Mouse (Mus musculus) adrenal gland, postnatal 10 days (tissue): ENCODE results near the gene Mrpl4. TPM values are rescaled to one million over a fixed set of nuclear protein-coding genes. Genes with fewer than 3 reads are reported as not detected.
A peak's percentile ranks its signal among the peaks of the same experiment; 100 is the strongest.

Experiments used
- DNase-seq: peaks from one replicate; pipeline ENCODE4 v3.0.0; 2021; ENCODE audit warnings: mixed read lengths
- long read RNA-seq, 2 experiments: library from polyadenylated mRNA; stranded (forward); transcript quantifications; one replicate each; pipeline ENCODE4 v2.0.0; 2021
- total RNA-seq, 2 experiments: library from RNA; stranded (reverse); gene quantifications; 2 replicates each; pipeline ENCODE4 v1.2.3; 2021

Gene Mrpl4
- 100 to 1,000 TPM; 121 to 125 TPM for total RNA-seq
- long read RNA-seq, experiment 1, transcript Mrpl4-201 (9 exons, 1,288 nt) = major isoform, 191 of 231 reads
- long read RNA-seq, experiment 1, partial matches to known transcripts = 24 of 231 reads
- long read RNA-seq, experiment 1, other reads (novel, unspliced or antisense) = 16 of 231 reads
- long read RNA-seq, experiment 2, transcript Mrpl4-201 (9 exons, 1,288 nt) = major isoform, 158 of 173 reads
- long read RNA-seq, experiment 2, partial matches to known transcripts = 5 of 173 reads
- long read RNA-seq, experiment 2, other reads (novel, unspliced or antisense) = 8 of 173 reads

DNA sequence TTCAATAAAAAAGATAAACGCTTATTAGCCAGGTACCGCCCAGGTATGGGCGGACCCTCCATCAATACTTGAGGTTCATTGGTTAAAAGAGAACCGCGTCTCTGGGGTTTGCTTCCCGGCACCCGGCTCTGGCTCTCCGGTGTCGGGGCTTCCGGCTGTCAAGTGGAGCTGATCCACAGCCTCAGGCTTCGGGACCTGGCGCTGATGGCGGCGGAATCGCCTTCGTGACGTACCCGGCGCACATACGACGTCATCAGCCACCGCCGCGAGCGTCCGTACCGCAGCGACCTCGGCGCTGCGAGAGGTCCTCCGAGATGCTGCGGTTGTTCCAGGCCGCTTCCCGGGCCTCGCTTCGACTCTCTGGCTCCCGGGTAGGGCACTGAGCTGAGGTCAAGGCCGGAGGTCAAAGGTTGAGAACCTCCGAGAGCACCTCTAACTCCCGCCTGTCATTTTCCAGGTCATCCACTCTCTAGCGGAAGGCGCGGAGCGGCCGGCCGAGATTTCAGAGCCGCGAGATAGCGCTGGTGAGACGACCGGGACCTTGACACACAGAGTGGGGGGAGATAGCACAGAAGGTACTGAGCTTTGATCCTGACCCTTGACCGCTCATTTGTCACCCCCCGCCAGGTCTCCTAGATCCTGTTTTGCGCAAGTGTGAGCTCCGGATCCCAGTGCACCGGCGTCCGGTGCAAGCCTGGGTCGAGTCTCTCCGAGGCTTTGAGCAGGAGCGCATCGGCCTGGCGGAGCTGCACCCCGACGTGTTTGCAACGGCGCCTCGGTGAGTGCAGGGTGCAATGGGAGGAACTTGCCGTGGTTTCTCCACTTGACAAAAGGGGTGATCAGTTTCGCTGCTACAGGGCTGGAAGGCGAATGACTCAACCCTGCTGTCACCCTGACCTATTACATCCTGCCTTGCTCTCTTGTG lies at the start of gene Mrpl4:
Mrpl4 (plus strand) TSS at position 112 of the 925 bp plus-strand sequence.
- peak; percentile 94 for DNase-seq

DNA sequence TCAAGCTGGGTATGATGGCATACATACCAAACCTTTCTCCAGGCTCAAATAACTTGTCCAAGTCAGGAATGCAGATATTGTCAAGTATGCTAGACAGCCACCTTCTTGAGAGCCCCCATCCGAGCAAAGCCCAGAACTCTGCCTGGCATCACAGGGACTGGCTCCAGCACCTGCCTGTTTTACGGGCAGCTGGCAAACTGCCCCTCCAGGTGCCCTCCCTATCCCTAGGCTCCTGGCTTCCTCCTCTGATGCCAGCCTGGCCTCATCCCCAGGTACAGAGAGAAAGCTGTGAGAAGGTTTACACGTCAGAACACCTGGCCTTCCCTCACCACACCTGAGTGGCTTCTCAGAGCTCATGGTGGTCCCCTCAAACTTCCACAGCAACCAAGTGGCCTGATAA lies 45.5 kb upstream of the Mrpl4 start:
- DNase-seq = no peak

GRCm38 (mm10) chr9:20959430-20959938 lies 43.1 kb upstream of the Mrpl4 start, which contains the start of gene Dnmt1:
TSS of gene Dnmt1 (minus strand) at chr9:20959888.
- DNase-seq = no peak

GRCm38 (mm10) chr9:20961557-20961956 lies 41.0 kb upstream of the Mrpl4 start:
- no peak for DNase-seq

DNA sequence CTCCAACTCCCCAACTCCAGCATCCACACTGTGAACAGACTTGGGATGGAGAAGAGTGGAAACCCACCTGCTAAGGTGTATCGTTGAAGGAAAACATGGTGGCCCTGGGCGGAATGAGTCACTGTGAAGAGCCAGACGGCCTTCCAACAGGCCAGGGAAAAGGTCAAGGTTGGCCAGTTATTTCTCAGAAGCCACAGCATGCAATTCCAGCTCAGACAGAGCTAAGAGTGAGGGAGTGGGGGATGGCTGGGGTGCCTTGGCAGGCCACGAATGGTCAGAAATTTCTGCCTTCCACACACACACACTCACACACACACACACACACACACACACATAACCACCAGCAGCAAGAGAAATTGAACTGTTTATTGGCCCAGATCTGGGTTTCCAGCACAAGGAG lies 36.9 kb upstream of the Mrpl4 start:
- peak; percentile 59 for DNase-seq

- DNase-seq = no peak
These were observed 36.5 kb upstream of the Mrpl4 start for GRCm38 (mm10) chr9:20966008-20966407.

DNA sequence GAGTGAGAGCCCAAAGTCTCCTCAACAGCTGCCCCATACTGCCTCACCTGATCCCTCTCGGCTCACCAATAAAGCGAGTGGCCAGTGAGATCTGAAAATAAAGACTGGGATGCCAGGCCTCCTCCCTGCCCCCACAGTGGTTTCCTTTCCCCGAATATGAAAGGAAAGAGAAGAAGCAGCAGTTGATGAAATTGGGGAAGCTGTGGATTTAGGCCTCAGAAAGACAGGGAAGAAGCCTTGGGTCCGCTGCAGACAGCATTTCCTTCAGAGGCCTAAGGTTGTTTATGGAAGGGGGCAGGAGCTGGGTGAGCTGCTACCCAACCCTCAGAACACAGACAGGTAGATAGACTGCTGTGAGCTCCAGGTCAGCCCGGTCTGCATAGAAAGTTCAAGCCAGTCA lies 35.8 kb upstream of the Mrpl4 start:
- DNase-seq = no peak

GRCm38 (mm10) chr9:20971751-20972140 lies 30.8 kb upstream of the Mrpl4 start:
- no peak for DNase-seq

DNA sequence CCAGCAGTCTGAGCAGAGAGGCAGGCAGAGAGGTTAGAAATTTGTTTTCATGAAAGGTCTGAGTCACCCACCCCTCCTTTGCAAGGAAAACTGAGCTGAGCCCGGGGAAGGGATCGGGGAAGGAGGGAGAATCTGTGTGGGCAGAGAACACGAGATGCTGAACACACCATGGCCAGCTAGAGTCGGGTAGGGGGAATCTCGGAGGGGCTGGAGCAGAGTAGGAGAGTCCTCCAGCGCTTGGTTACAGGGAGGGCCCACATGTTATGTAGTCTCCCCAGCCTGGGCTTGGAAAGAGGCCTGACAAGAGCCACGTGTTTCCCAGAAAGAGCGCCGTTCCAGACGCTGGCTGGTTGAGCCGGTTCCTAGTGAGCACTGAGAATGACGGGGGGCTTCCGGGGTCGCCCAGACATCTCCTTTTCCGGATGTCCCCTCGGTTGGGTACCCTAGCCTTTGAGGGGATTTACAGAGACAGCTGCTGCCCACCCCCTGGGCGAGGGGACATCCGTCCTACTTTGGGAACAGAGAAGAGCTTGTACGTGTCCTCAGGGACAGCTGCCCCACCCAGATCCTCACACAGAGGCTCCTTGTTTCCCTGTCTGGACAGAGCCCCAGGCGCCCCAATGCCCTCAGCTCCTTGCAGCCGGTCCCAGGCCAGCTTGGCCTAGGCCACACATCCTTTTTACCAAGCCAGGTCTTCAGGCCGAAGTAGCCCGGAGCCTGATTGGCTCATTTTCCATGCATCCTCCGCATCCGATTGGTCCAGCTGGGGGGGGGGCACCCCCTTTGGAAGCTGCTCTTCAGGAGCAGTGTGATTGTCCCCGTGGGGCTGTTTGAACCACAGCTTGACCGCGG lies 30.2 kb upstream of the Mrpl4 start:
- peak; percentile 49 for DNase-seq

GRCm38 (mm10) chr9:20973001-20973681 lies 29.4 kb upstream of the Mrpl4 start:
- DNase-seq = no peak

DNA sequence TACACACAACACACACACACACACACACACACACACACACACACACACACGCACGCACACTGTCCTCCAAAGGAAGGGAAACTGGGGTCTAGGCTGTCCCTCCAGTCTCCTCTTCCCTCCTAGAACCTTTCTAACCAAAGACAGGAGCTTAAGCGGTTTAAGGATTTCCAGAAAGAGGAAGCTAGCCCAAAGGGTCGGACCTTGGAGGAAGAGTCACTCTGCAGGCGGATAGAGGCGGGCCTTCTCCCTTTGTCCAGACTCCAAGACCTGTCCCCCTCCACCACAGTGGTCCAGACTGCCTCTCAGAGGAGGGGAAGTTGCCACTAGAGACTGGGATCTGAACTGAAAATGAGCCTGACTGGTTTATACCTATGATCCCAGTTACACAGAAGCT lies 28.9 kb upstream of the Mrpl4 start:
- DNase-seq = no peak

DNA sequence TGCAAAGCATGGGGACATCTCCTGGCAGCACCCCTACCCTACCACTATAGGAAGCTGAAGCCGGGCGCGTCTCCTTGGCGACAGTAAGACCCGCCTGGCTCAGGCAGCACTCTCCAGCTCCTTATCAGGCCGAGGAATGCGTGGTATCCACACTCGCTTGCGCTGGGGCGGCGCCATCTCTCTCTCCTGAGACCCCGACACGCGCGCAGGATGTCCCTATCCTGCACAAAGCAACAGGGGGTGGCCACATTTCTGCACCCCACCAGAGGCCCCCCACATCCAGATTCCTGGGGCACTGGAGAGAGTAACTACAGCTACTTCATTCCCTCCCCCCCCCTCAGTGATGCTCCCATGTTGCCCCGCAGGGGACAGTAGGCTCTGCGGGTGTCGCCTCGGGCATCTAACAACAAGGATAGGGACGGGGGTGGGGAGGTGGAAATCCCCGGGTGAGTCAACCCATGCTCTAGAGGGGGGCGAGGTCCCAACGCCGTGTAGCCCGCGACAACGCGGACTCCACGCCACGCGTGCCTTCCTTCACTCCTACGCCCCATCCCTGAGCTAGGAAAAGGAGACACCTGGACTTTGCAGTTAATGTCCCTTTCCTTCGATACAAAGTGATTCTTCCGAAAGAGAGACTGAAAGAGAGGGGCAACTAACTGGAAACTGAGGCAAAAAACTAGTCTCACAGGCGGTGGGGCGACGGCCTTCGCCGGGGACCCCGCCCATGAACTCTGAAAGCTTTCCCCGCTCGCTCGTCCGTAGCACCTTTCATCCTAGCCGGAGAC lies 26.9 kb upstream of the Mrpl4 start:
- DNase-seq = peak; percentile 65

- DNase-seq = peak; percentile 89
These were observed 26.1 kb upstream of the Mrpl4 start, which contains the start of gene S1pr2 for GRCm38 (mm10) chr9:20976216-20976960. TSS of gene S1pr2 (minus strand) at chr9:20976781.

- DNase-seq = no peak
These were observed 25.4 kb upstream of the Mrpl4 start for GRCm38 (mm10) chr9:20976961-20977689.

DNA sequence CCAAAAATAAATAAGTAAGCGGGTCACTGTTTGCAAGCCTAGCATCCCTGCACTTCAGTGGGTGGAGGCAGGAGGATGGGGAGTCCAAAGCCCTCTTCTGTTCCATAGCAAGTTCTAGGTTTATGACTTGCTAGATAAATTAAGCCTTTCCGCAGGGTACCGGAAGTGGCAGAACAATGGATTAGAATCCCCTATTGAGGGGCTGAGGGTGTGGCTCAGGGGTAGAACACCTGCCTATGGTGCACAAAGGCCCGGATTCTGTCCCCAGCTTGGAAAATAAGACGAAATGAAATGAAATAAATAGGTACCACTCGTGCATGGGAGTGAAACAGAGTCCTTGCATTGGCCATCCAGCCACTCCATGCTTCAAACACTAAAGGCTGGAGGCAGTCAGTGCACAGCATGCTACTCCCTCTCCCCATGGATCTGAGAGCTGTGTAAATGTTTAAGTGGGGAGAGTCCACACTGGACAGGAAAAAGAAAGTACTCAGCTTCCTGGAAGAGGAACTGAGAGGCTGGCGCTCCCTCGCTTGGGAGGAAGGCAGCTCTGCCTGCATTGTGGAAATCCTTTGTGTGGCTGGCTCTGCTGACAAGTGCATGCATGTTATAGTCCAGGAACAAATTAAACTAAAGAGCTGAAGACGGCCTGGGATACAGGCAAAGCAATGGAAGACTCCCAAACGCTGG lies 24.0 kb upstream of the Mrpl4 start:
- no peak for DNase-seq

DNA sequence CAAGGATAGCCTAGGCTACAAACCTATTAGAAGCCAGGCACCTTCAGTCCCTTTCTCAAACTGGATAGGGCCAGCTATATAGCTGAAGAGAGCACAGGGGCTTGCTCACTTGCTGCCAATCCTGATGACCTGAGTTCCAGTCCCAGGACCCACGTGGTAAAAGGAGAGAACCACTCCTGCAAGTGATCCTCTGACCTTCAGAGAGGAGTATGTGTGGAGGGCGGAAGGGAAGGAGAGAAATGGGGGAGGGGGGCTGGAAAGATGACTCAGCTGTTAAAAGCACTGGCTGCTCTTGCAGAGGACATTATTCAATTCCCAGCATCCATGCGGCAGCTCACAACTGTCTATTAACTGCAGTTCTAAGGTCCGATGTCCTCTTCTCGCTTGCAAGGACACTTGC lies 23.4 kb upstream of the Mrpl4 start:
- no peak for DNase-seq

DNA sequence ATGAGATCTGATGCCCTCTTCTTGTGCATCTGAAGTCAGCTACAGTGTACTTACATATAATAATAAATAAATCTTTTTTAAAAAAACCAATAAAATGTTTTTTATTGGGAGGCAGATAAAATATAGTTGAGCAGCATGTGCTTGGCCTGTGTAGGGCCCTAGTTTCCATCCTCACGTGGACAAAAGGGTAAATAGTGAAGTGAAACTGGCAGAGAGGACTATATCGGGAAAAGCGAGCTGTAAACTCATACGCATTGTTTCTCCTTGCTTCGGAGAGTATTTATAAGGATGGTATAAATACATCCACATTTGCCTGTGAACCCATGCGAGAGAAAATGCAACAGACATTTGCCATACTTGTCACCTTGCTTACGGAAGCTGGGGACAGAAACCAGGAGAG lies 22.8 kb upstream of the Mrpl4 start:
- DNase-seq = no peak

- DNase-seq = no peak
These were observed 20.4 kb upstream of the Mrpl4 start for GRCm38 (mm10) chr9:20982171-20982570.

- DNase-seq = no peak
These were observed 19.4 kb upstream of the Mrpl4 start for GRCm38 (mm10) chr9:20983169-20983568.
